Mouse (Mus musculus) heart, embryonic 13.5 days (tissue): ENCODE data around the gene Fam189a1. TPM values are rescaled to one million over a fixed set of nuclear protein-coding genes. Genes with fewer than 3 reads are reported as not detected.

Experiments
- ATAC-seq: fragments of 200-750 bp; cut with Nextera tagmentation; 2 replicates; pipeline ENCODE4 v1.8.0; 2017; ENCODE audit warnings: moderate TSS enrichment; ENCODE audit not compliant: insufficient number of reproducible peaks, low FRiP score, low TSS enrichment; ENCODE audit errors: extremely low read depth
- H3K27ac ChIP-seq: fragments of 300-500 bp; sonication (generic); replicated peaks from 2 replicates; pipeline ENCODE4 v1.5.1; 2015; ENCODE audit warnings: moderate library complexity, mild to moderate bottlenecking, inconsistent platforms
- H3K27me3 ChIP-seq: fragments of 300-500 bp; sonication (generic); replicated peaks from 2 replicates; pipeline ENCODE4 v1.6.1; 2015; ENCODE audit warnings: mild to moderate bottlenecking, inconsistent platforms
- H3K36me3 ChIP-seq: fragments of 300-500 bp; sonication (generic); 2 replicates; pipeline ENCODE4 v1.6.1; 2015; ENCODE audit warnings: mild to moderate bottlenecking, inconsistent platforms
- H3K4me1 ChIP-seq: fragments of 300-500 bp; sonication (generic); 2 replicates; pipeline ENCODE4 v1.6.1; 2015; ENCODE audit warnings: inconsistent platforms
- H3K4me2 ChIP-seq: fragments of 300-500 bp; sonication (generic); 2 replicates; pipeline ENCODE4 v1.6.1; 2015; ENCODE audit warnings: inconsistent platforms, mild to moderate bottlenecking, moderate library complexity
- H3K4me3 ChIP-seq: fragments of 300-500 bp; sonication (generic); 2 replicates; pipeline ENCODE4 v1.5.1; 2015; ENCODE audit warnings: moderate library complexity, mild to moderate bottlenecking, inconsistent platforms
- H3K9ac ChIP-seq: fragments of 300-500 bp; sonication (generic); 2 replicates; pipeline ENCODE4 v1.6.1; 2015; ENCODE audit warnings: inconsistent platforms, mild to moderate bottlenecking, moderate library complexity
- H3K9me3 ChIP-seq: fragments of 300-500 bp; sonication (generic); 2 replicates; pipeline ENCODE4 v1.6.1; 2016; ENCODE audit warnings: inconsistent platforms
- WGBS: fragments of 180-500 bp; shearing (Covaris S2); methylation state at CpG from one replicate; pipeline ENCODE4 v1.1.7; 2015; ENCODE audit warnings: mixed read lengths; 5-methylcytosine and 5-hydroxymethylcytosine counted together
- polyA plus RNA-seq: library from polyadenylated mRNA; unstranded; fragments of >200 nt; fragmentation: Nextera tagmentation; extraction: Ambion mirVana; gene quantifications from 2 replicates; pipeline ENCODE4 v1.2.1, GENCODE M21; 2015

The Fam189a1 gene
- polyA plus RNA-seq, result 0.32 and 0.57 TPM in 2 replicates

DNA sequence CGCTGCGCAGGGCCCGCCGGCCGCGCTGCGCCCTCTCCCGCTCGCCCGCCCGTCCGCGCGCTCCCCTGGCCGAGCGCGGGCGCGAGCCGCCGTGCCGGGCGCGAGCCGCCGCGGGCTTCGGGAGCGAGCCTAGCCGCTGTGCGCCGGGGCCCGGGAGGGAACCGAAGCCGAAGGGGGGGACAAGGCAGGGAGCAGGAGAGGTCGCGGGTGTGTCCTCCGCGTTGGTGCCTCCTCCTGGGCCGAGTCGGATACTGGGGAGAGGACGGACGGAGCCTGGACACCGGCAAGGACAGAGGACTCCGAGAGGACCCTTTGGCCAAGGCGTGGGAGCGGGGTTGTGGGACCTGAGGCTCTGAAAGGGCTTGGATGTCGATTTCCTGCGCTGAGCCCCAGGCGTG lies at the start of gene Fam189a1:
TSS of gene Fam189a1 (minus strand) at position 57 of the 398 bp plus-strand sequence.
- Histone ChIP-seq H3K9ac (peak within 1 kb of the TSS; percentile 77), H3K9me3 (no peaks in the 10 kb centered on the region), H3K4me2 (peak within 1 kb of the TSS; percentile 98), H3K36me3 (no peaks in the 10 kb centered on the region), H3K4me1 (peaks cover 13% of the 10 kb centered on the region), H3K27me3 (peaks cover 67% of the 10 kb centered on the region), H3K4me3 (peak within 1 kb of the TSS; percentile 69), H3K27ac (no peak within 1 kb of the TSS)
- peak; percentile 44; the same call in 1 of the 2 replicates for ATAC-seq
- WGBS, result under 1% methylated on average over 44 of the region's 50 CpGs

DNA sequence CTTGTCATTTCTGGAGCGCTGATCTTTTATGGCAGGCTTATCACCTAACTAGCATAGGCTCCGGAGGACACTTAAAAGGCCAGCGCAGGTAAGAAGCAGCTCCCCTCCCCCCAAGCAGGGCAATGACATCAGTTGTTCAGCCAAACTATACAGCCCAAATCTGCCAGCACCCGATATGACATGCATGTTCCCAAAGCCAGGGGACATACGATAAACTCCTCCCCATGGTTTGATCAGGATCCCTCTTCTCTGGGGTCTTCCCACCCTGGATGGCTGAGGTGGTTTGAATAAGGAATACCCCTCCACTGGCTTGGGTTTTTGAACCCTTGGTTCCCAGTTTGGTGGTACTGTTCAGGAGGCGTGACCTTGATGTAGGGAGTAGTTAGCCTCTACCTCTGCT lies 49.7 kb upstream of the Fam189a1 start:
- peaks cover 16% of the 10 kb centered on the region for H3K9me3 ChIP-seq
- 70% methylated on average over 6 of the region's 6 CpGs for WGBS
- no peak for ATAC-seq
- no peaks in the 10 kb centered on the region for H3K4me1 ChIP-seq
- no peak overlapping the region for H3K4me2 ChIP-seq
- no peak overlapping the region for H3K4me3 ChIP-seq
- H3K27me3 ChIP-seq, result no peaks in the 10 kb centered on the region
- H3K27ac ChIP-seq, result no peak overlapping the region
- no peak overlapping the region for H3K9ac ChIP-seq
- H3K36me3 ChIP-seq, result no peaks in the 10 kb centered on the region

DNA sequence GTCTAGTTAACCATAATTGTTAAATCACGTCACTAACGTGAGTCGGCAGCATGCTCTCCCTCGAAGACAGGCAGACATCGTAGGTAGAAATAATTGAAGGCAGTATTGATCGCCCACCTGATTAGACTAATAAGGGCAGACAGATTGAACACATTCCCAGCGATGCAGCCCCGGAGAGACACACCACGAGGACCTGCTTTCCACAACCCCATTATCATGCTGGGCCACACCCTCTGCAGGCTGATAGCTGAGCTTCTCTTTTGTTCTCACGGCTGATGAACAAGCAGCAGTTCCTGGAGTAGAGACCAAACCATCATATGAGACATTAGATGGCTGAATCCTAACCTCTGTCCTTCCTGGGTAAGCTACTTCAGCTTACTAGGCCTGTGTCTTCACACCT lies 46.3 kb upstream of the Fam189a1 start:
- Histone ChIP-seq H3K9me3 (peaks cover 22% of the 10 kb centered on the region), H3K36me3 (no peaks in the 10 kb centered on the region), H3K4me1 (no peaks in the 10 kb centered on the region), H3K4me2 (no peak overlapping the region), H3K27me3 (no peaks in the 10 kb centered on the region), H3K27ac (no peak overlapping the region), H3K4me3 (no peak overlapping the region), H3K9ac (no peak overlapping the region)
- ATAC-seq, result no peak
- 76% methylated on average over 10 of the region's 10 CpGs for WGBS

DNA sequence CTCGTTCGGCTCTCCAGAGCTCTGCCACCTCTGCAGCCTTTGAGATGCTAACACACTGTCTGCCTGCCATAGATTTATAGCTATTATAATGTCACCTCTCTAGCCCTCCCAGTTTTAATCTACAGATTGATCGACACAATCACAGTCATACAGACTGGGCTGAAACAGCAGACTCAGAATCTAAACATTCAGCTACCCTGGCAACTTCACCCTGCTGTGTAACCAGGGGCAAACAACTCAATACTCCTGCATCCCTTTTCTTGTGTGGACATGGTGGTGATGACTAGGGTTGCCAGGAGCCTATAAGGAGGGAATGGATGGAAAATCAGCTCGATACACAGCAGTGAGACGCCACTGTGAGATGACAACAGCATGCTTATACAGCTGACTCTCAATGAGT lies 24.3 kb upstream of the Fam189a1 start:
- Histone ChIP-seq H3K27me3 (no peaks in the 10 kb centered on the region), H3K4me2 (no peak overlapping the region), H3K9me3 (no peaks in the 10 kb centered on the region), H3K4me1 (no peaks in the 10 kb centered on the region), H3K27ac (no peak overlapping the region), H3K9ac (no peak overlapping the region), H3K36me3 (no peaks in the 10 kb centered on the region), H3K4me3 (no peak overlapping the region)
- no peak for ATAC-seq
- 53% methylated on average over 5 of the region's 5 CpGs for WGBS

DNA sequence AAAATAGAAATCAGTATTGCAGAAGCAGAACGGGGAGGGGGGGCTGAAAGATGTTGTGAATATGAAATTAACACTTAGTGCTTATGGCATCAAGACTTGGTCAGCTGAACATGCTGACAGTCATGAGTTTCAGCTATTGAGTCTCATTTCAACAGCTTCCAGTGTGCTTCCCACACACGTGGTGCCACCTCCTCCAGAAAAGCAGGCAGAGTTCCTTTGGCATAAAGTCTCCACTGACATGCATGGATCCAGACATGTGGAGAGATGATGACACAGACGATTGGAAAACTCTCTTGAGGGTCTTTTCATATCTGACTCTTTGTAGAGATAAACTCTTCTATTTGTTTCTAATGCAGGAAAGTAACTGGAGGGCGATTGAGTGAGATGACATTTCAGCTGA lies 14.4 kb upstream of the Fam189a1 start:
- Histone ChIP-seq H3K27me3 (no peaks in the 10 kb centered on the region), H3K9ac (no peak overlapping the region), H3K4me3 (no peak overlapping the region), H3K36me3 (no peaks in the 10 kb centered on the region), H3K4me2 (no peak overlapping the region), H3K27ac (no peak overlapping the region), H3K9me3 (no peaks in the 10 kb centered on the region), H3K4me1 (no peaks in the 10 kb centered on the region)
- ATAC-seq, result no peak
- 52% methylated on average over 4 of the region's 4 CpGs for WGBS

DNA sequence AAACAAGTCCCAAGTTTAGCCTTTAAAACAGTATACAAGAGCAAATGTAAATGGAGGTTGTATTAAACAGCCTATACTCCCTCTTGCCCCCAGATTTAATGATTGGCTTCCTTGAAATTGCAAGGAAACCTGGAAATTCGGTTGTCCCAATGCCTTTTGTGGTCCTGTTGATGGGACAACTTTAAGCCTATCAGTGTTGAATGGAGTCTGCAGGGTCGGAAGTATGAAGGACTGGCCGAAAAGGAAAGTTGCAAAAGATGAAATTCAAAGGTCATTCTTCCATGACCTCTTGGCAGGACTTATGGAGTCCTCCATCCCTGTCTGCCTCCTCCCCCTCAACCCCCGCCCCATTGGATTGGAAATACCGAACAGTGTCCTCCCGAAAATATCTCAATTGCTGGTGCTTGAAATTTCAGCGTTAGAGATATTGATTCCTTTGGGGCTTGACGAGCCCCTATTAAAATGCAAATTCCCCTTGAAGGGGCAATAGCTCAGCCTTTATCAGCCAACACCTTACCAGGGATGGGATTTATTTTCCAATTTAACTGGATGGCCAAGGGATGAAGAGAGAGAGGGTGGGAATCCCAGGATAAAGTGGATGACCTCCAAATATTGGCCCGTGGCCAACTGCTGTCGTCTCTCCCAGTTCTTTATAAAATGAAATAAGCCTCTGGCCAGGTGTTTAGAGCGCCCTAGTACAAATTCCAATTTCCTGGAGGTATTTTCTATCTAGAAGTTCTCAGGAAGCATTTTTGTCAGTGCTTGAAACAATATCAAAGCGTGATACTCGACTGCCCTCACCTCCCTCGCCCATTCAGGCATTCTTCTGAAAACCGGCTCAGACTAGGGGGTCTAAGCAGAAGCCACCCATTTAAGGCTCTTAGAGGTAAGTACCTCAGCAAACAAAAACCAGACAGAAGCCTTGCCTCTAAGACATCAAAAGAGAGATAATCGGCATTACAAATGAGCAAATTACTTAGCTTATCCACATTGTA lies 958 bp upstream of the Fam189a1 start:
- H3K9me3 ChIP-seq, result no peaks in the 10 kb centered on the region
- H3K36me3 ChIP-seq, result no peaks in the 10 kb centered on the region
- ATAC-seq, result no peak
- peaks cover 13% of the 10 kb centered on the region for H3K4me1 ChIP-seq
- peaks cover 67% of the 10 kb centered on the region for H3K27me3 ChIP-seq
- no peak overlapping the region for H3K27ac ChIP-seq
- WGBS, result 18% methylated on average over 16 of the region's 16 CpGs
- peak overlapping the region; percentile 98 for H3K4me2 ChIP-seq
- H3K9ac ChIP-seq, result peak overlapping the region; percentile 77; the same call in 1 of the 2 replicates
- H3K4me3 ChIP-seq, result peak overlapping the region; percentile 69

DNA sequence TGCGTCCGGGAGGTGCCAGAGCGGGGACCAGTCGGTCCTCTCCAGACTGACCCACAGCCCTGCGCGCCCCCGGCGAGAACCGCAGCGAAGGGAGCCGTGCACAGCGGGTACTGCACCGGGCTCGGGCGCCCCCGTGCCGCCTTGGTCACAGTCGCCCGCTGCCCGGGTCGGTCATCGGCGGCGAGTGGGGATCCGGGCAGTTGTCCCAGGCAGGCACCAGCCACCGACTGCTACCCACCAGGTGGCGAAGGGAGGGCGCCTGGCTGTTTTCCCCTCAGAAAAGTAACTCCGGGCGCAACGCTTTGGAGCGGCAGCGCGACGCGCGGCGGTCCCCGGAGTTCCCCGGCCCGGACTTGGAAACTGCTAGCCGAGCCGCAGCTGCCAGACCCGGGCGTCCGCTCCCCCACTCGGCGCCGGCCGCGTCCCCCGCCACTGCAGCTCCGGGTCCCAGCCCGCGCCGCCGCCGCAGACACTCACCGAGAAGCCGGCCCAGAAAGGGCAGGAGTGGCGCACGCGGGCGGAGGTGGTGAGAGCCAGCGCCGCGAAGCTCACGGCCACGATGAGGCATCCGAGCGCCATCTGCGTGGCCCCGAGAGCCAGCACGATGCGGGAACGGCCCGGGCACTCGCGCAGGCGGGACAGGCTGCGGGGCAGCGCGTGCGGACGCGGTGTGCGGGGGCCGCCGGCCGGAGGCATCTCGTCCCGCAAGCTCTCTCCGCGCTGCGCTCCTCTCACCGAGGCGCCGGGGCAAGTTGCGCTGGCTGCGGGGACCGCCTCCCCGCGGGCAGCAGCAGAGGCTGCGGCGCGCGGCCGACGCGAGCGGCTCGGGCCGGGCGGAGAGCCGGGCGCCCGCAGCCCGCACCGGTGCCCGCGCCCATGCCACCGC lies 499 bp downstream of the Fam189a1 start:
- Histone ChIP-seq H3K4me3 (peak overlapping the region; percentile 69), H3K4me1 (peaks cover 13% of the 10 kb centered on the region), H3K9me3 (no peaks in the 10 kb centered on the region), H3K9ac (peak overlapping the region; percentile 77), H3K36me3 (no peaks in the 10 kb centered on the region), H3K27me3 (peaks cover 74% of the 10 kb centered on the region), H3K27ac (no peak overlapping the region), H3K4me2 (peak overlapping the region; percentile 98)
- WGBS, result under 1% methylated on average over 101 of the region's 122 CpGs
- ATAC-seq, result no peak

DNA sequence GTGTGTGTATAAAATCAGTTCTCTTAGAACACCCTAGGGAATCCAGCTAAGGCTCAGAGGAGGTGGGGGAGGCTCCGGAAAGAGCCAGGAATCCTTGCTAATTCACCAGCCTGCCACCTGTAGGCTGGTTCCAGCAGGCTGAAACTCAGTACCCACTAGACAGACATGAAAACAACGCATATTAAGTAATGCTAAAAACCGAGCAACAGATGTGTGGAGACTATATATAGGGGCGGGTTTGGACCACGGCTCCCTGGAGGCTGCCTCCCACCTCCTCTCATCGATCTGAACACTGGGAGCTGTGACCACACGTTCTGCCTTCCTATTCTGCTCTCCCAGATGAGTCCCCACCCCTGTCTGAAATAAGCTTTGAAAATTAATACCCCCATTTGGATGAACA lies 1.8 kb downstream of the Fam189a1 start:
- no peaks in the 10 kb centered on the region for H3K36me3 ChIP-seq
- no peaks in the 10 kb centered on the region for H3K9me3 ChIP-seq
- H3K9ac ChIP-seq, result no peak overlapping the region
- no peak overlapping the region for H3K4me3 ChIP-seq
- no peak for ATAC-seq
- 17% methylated on average over 7 of the region's 7 CpGs for WGBS
- H3K4me1 ChIP-seq, result peaks cover 13% of the 10 kb centered on the region
- no peak overlapping the region for H3K27ac ChIP-seq
- peak overlapping the region; percentile 25 for H3K4me2 ChIP-seq
- H3K27me3 ChIP-seq, result peaks cover 74% of the 10 kb centered on the region

DNA sequence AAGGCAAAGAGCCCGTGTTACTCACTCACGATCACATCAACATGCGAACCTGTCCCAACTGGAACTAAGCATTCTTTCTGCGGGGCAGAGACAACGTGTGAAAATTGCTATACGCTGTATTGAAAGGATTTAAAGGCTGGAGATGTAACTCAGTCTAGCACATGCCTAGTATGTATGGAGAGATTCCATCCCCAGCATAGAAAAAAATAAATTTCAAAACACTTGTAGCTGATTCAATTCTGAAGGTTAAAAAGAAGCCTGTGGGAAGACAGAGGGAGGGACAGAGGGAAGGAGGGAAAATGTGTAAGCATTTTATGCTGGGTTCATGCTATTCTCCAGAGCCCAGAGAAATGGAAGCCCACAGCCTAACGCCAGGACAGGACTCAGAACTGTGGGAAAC lies 2.5 kb downstream of the Fam189a1 start:
- Histone ChIP-seq H3K4me1 (peaks cover 13% of the 10 kb centered on the region), H3K4me3 (no peak overlapping the region), H3K4me2 (no peak overlapping the region), H3K36me3 (no peaks in the 10 kb centered on the region), H3K27me3 (peaks cover 67% of the 10 kb centered on the region), H3K9ac (no peak overlapping the region), H3K9me3 (no peaks in the 10 kb centered on the region), H3K27ac (no peak overlapping the region)
- no peak for ATAC-seq
- 77% methylated on average over 7 of the region's 7 CpGs for WGBS

DNA sequence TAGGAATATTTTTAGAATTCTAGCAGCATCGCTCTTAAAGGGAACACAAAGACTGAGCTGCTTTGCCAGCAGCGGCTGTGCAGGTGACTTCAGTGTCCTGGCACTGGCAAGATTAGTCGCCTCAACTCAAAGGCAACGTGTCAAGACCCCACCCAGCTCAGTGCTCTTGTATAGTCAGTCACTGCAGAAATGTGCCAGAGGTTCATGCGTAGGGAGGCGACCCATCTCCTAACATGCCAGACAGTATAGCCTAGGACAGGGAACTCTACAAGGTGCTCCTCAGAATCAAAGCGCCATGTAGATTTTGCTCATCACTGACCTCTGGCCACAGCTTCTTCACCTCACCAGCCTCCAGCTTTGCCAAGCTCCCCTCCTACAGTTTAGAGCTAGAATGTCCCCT lies 4.8 kb downstream of the Fam189a1 start:
- Histone ChIP-seq H3K9me3 (no peaks in the 10 kb centered on the region), H3K9ac (no peak overlapping the region), H3K27me3 (peaks cover 44% of the 10 kb centered on the region), H3K4me1 (peaks cover 6% of the 10 kb centered on the region; the same call in 1 of the 2 replicates), H3K4me3 (no peak overlapping the region), H3K27ac (no peak overlapping the region), H3K4me2 (no peak overlapping the region), H3K36me3 (no peaks in the 10 kb centered on the region)
- WGBS, result 76% methylated on average over 7 of the region's 7 CpGs
- no peak for ATAC-seq

DNA sequence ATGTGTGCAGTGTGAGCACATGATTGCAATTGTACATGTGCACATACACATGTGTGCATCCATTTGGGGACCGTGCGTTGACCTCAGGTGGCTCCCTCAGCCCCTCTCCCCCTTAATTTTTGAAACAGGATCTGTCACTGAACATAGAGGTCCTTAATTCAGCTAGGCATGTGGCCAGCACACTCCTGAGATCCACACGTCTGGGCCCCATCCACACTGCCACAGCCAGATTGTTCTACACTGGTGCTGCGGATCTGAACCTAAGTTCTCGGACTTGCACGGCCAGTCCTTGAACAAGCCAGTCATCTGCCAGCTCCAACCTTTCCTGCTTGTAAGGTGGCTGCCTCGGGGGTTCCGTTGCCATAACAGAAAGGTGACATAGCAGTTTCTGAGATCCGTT lies 7.3 kb downstream of the Fam189a1 start:
- ATAC-seq, result no peak
- 82% methylated on average over 9 of the region's 9 CpGs for WGBS
- Histone ChIP-seq H3K4me2 (no peak overlapping the region), H3K27me3 (peaks cover 24% of the 10 kb centered on the region), H3K9ac (no peak overlapping the region), H3K27ac (no peak overlapping the region), H3K4me1 (no peaks in the 10 kb centered on the region), H3K4me3 (no peak overlapping the region), H3K9me3 (no peaks in the 10 kb centered on the region), H3K36me3 (no peaks in the 10 kb centered on the region)
